Mouse (Mus musculus) stomach, postnatal 0 days (tissue): ENCODE results near the gene Phf12.

Experiments
- CTCF ChIP-seq: IDR thresholded peaks from 2 replicates; pipeline ENCODE4 v1.5.1; 2016; ENCODE audit warnings: antibody characterized with exemption, low read depth, mild to moderate bottlenecking, moderate library complexity
- EP300 ChIP-seq: optimal IDR thresholded peaks from 2 replicates; pipeline ENCODE3; 2016; ENCODE audit warnings: antibody characterized with exemption

DNA sequence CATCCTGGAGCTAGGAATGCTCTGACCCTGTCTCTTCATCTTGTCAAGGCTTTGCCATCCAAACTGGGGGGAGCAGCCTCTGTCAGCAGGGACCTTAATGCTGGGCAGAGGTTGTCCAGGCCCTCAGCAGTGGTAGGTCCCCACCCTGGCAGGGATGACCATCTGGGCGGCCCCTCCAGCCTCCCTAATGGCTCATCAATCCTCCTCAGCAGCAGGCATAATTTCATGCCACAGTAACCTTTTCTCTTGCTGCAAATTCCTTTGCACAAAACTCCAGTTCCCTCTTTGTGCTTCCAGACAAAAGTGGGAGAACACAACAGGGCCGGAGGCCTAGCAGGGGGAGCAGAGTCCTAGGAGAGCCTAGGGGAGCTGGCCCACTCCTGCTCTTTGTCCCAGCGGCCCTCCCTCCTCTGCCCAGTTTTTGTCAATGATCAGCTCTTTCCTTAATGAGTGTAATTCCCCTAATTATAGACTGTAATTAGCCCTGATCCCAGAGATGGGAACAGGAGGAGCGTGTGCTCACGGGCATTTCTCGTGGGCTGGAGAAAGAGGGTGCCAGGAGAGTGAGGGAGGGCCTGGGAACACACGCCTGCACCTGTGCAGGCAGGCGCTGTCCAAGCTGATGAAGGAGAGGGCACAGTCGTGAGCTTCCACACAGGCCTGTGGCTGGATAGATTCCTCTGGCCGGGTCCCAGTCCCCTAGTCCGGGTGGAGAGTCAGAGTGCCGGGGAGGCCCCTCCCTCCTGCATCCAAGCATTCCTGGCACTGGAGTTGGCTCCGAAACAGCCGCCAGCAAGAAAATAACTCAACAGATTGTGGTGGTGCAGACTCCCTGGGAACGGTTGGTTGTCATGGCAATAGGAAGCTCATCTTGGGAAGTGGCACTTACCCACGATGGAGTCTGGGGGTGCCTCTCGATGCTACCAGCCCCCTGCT is 17.2 kb upstream of the Phf12 start:
- TF ChIP-seq CTCF (no peak), EP300 (no peak)
